Mouse (Mus musculus): ENCODE measurements around the gene Ednra.

Ednra gene

GRCm38 (mm10) chr8:77714455-77714854 lies 9.8 kb downstream of the Ednra start:
- no peak for DNase-seq

GRCm38 (mm10) chr8:77713688-77714087 lies 10.6 kb downstream of the Ednra start:
- no peak for DNase-seq

- DNase-seq: no peak
These were observed 19.5 kb downstream of the Ednra start for GRCm38 (mm10) chr8:77704768-77705167.

- no peak for DNase-seq
These were observed 26.2 kb downstream of the Ednra start for GRCm38 (mm10) chr8:77698028-77698427.

- DNase-seq: no peak
These were observed 28.1 kb downstream of the Ednra start for GRCm38 (mm10) chr8:77696182-77696581.

GRCm38 (mm10) chr8:77695486-77696058 lies 28.7 kb downstream of the Ednra start:
- DNase-seq: peak; percentile 62

GRCm38 (mm10) chr8:77695070-77695469 lies 29.2 kb downstream of the Ednra start:
- no peak for DNase-seq

GRCm38 (mm10) chr8:77694588-77694987 lies 29.7 kb downstream of the Ednra start:
- DNase-seq: no peak

- DNase-seq: peak; percentile 53
These were observed 34.7 kb downstream of the Ednra start for GRCm38 (mm10) chr8:77689421-77690059.

GRCm38 (mm10) chr8:77688978-77689377 lies 35.3 kb downstream of the Ednra start:
- DNase-seq: no peak

GRCm38 (mm10) chr8:77684372-77684771 lies 39.9 kb downstream of the Ednra start:
- no peak for DNase-seq

GRCm38 (mm10) chr8:77683356-77684106 lies 40.7 kb downstream of the Ednra start:
- DNase-seq: no peak

- DNase-seq: no peak
These were observed 42.0 kb downstream of the Ednra start for GRCm38 (mm10) chr8:77682008-77682934.

GRCm38 (mm10) chr8:77672036-77672435 lies 52.2 kb downstream of the Ednra start:
- DNase-seq: no peak

- DNase-seq: no peak
These were observed 53.5 kb downstream of the Ednra start for GRCm38 (mm10) chr8:77670612-77671363.

- peak; percentile 33 for DNase-seq
These were observed 56.3 kb downstream of the Ednra start for GRCm38 (mm10) chr8:77667916-77668315.

- DNase-seq: no peak
These were observed 59.4 kb downstream of the Ednra start for GRCm38 (mm10) chr8:77664901-77665300.

GRCm38 (mm10) chr8:77659534-77660080 lies 64.7 kb downstream of the Ednra start:
- no peak for DNase-seq

GRCm38 (mm10) chr8:77658356-77658755 lies 65.9 kb downstream of the Ednra start:
- DNase-seq: no peak

GRCm38 (mm10) chr8:77650646-77651190 lies 73.5 kb downstream of the Ednra start:
- no peak for DNase-seq

- peak; percentile 61 for DNase-seq
These were observed 84.0 kb downstream of the Ednra start for GRCm38 (mm10) chr8:77640093-77640839.

Data from lung, postnatal 10 days (tissue).